Mouse (Mus musculus) thymus, postnatal 10 days (tissue): ENCODE results near the gene Trdmt1.

Experiments used
- DNase-seq, 2 experiments: peaks; one replicate each; pipeline ENCODE4 v3.0.0; 2021; ENCODE audit warnings: low spot score in 2 of 2

Trdmt1 gene

DNA sequence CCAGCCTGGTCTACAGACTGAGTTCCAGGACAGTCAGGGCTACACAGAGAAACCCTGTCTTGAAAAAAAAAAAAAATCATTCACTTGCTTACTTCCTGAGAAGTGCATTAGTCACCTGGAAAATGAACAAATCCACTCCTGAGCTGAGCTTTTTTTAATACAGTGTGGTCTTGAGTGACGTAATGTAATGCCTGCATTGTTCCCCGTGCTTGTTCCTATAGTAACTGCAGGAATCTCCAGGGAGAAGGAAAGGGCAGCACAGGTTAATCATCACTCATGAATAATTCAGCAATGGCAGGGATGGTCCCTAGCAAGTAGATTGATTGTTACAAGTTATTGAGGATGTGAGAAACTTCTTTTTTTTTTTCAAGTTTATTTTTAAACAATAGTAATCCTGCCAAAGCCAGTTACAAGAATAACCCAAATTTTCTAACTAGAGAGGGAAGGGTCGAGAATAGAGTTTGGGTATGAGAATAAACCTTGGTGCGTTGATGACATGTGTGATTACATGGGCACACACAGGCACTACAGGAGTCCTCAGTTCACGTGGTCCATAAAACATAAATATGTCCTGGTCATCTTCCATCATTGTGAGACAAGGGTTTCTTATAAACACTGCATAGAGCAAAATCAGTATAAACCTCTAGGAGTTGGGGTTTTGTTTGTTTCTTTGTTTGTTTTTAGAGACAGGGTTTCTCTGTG, 44.0 kb downstream of the Trdmt1 start:
- DNase-seq, result no peak

DNA sequence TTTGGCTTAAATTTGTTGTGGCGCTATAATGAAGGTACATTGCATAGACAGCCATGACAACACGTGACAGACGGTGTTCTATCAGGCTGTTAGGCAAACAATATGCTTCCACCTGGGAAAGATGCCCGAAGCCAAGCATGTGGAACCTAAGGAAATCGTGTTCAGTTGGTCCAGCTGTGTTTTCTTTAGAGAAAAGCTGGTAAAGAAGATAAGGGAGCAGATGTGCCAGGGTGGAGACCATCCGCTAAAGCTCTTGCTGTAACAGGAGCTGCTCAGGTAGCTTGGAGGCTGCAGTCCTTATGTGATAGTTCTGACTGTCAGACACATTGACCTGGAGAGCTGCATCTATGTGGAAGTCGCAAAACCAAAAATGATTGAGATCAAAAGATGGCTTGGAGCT, 45.3 kb downstream of the Trdmt1 start:
- no peak for DNase-seq

DNA sequence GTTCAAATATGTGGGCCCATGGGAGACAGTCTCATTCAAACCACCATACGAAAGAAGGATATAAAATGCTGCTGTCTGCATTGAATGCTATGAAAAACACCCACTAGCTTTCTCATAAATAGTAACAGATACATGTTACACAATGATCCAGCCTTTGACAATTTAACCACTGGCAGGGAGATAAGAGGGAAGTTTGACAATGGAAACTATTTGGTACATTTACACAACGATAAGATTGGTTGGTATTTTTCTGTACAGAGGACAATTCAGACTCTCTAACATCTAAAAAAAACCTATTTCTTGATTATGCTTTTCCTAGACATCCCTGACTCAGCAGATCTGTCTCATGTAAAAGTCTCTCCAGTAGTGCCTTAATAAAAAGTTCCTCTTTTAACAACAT, 48.4 kb downstream of the Trdmt1 start:
- no peak for DNase-seq

DNA sequence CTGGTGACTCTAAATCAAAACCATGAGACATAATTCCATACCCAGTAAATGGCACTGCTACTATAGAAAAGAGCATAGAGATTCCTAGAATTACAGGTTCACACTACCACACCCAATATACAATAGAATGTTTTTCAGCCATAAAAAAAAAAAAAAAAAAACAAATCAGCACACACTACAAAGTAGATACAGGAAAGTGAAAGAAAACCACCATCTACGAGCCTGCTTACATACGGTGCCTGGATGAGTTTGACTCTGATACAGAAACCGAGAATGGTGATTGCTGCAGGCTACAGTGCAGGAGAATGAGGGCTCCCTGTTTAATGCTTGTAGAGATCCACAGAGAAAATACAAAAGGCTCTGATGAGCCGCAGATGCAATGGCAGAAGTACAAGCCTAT, 51.5 kb downstream of the Trdmt1 start:
- DNase-seq, result no peak

DNA sequence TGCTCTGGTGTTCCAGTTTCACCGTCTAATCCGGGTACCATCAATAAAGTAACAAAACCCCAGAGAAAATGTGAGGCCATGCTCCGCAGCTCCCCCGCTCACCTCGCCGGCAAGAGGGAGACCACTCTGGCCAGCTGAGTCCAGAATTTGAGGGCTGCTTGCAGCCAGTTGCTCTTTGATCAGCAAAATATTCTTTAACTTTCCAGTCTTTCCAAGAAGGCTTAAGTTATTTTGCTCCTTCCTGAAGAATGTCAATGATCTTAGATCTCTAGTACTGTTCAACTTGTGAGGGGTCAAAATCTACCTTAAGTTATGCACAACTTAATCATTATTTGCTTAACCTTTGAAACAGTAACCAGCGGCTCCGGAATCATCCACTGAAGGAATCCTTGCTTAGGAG, 52.7 kb downstream of the Trdmt1 start, which contains the start of gene Cubn:
Gene Cubn (minus strand): TSS at position 80 of the 400 bp plus-strand sequence.
- DNase-seq, result no peak

DNA sequence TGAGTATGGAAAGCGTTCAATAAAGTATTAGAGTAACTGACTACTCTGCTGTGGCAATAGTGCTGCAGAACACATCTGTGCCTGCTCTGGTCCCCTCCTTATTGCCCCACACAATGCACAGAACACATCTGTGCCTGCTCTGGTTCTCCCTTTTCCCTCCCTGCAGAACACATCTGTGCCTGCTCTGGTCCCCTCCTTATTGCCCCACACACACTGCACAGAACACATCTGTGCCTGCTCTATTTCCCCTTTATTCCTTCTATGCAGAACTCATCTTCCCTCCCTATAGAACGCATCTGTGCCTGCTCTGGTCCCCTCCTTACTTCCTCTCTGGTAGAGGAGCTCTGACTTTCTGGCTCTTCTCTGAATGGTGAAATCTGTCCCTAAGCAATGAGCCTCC, 54.0 kb downstream of the Trdmt1 start:
- DNase-seq, result no peak

DNA sequence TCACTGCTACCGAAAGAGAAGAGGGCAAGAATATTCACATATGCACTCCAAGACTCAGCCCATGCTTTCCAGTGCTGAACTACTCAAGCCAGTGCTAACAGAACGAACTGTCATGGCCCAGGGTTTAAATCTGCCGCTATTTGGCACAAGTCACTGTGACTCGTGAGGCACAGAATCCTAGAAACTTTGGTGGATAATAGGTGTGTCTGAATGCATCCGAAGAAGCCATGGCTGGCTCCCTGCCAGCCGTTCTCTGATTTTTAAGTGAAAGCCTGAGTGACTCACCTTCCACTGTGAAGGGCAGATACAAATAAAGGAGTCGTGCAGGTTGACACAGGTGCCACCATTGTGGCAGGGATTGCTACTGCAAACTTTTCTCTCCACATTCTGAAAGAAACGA, 58.0 kb downstream of the Trdmt1 start:
- DNase-seq, result no peak

DNA sequence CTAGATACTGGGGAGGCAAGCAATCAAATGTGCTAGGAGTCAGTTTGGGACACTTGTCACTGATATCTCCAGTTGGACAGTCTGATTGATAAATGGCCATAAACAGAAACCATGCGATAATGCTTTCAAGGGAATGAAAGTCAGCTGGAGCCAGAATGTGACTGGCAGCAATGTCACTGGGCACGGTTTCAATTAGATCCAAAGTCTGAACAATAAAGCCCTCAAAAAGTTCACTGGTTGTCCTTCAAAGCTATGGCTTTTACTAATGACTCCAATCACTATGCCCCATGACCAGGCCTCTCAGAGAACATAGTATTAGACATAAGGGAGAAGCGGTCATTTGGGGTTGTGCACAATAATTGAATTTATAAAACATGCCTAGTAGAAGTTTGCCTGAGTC, 59.9 kb downstream of the Trdmt1 start:
- no peak for DNase-seq

DNA sequence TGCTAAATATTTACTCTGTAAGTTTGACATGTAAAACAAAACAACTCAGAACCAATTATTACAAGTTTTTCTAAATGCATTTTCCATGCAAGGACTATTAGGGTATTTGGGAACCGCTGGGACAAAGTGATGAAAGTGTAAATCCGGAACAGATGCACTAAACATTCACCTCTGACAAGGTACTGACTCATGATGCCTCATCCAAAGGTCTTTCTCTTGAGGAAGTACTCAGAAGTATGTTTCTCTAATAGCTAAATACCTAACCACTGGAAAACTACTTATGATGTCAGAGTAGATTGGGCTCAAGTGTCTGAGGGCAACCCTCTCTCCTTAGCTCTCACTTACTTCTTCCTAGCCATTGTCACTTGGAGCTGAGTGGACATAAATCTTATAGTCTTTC, 63.7 kb downstream of the Trdmt1 start:
- no peak for DNase-seq

DNA sequence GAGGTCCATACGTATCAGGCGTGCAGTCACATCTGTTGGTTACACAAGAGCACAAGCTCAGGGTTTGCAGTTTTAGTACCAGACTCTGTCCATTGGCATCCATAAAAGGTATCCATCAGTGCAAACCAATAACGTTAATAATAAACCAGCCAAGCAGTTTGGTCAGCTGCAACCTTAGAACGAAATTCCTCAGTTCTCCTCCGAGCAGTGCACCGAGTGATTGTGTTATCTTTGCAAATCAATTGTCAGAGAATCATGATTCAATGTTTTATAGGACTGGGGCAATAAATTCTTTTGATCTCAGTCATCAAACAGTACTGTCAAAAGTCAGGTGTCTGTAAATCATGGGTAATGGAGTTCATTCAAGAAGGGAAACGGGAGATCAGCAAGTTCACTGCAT, 65.3 kb downstream of the Trdmt1 start:
- DNase-seq, result no peak

DNA sequence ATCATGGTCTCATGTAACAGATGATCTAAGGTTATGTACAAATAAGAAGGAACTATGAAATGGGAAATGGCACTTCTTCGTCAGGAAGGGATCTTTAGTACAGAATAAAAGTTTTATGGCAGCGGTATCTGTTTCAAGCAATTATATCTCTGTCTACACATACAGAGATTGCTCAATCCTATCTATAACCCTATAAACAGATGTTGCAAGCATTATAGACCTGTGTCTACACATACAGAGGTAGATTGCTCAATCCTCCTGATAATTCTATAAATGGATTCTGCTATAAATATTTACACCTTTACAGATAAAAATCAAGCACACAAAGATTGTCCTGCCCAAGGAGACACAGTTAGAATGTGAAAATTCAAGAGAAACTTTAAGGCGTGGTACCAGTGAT, 74.4 kb downstream of the Trdmt1 start:
- no peak for DNase-seq

DNA sequence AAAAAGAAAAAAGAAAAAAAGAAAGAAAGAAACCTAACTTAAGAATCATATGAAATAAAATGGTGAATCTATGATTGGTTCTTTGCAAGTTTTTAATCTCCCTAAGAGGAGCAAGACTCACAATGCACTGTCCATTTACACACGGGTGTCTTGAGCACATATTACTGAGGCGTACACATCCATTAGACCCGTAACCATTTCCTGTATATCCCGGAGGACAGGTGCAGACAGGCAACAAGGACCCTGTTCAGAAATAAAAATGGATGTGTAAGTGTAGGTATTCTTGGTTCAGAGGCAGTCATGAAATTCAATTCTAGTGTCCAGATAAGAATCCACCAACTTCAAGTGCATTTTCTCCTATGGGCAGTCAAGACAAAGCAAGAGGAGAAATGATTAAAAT, 74.8 kb downstream of the Trdmt1 start:
- no peak for DNase-seq

DNA sequence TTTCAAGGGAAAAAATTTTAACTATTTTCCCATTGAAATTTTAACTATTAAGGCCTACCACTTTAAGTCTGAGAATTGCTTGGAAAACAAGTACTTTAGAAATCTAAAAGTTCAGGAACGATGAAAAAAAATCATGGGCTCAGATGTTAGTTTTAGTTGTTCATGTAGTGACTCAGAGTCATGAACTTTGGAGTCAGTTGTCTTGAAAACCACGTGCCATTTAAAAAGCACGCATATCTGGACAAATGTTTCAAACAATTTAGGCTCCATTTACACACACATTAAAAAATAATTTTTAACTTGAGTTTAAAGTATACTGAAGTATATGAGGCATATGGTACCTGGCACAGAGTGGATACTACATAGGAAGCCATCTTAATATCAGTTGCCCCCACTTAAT, 77.8 kb downstream of the Trdmt1 start:
- DNase-seq, result no peak
